Mouse (Mus musculus) myocyte (in vitro differentiated cells): ENCODE measurements around the gene 4930451I11Rik. TPM values are rescaled to one million over a fixed set of nuclear protein-coding genes. Genes with fewer than 3 reads are reported as not detected.

Experiments used
- H3K27me3 ChIP-seq: one replicate; pipeline ENCODE4 v1.6.1; 2011; ENCODE audit not compliant: control insufficient read depth, insufficient read depth, insufficient read length
- H3K36me3 ChIP-seq: one replicate; pipeline ENCODE4 v1.6.1; 2011; ENCODE audit not compliant: control insufficient read depth, insufficient read depth
- H3K4me2 ChIP-seq: one replicate; pipeline ENCODE4 v1.6.1; 2011; ENCODE audit warnings: low read depth, control low read depth
- H3K4me3 ChIP-seq: one replicate; pipeline ENCODE4 v1.5.1; 2011; ENCODE audit warnings: mild to moderate bottlenecking, control low read depth, moderate library complexity
- H3K79me2 ChIP-seq: one replicate; pipeline ENCODE4 v1.6.1; 2011; ENCODE audit not compliant: control insufficient read depth, insufficient read depth
- H3ac ChIP-seq: one replicate; pipeline ENCODE4 v1.6.1; 2011; ENCODE audit not compliant: control insufficient read depth, insufficient read length
- CEBPB ChIP-seq: IDR thresholded peaks from 2 replicates; pipeline ENCODE4 v1.6.1; 2011; ENCODE audit warnings: mild to moderate bottlenecking, moderate library complexity; ENCODE audit not compliant: poor library complexity, insufficient read depth, severe bottlenecking
- E2F4 ChIP-seq: IDR thresholded peaks from one replicate; pipeline ENCODE4 v1.6.1; 2011; ENCODE audit warnings: mild to moderate bottlenecking, control low read depth, moderate library complexity; ENCODE audit not compliant: insufficient read depth
- MAX ChIP-seq: IDR thresholded peaks from one replicate; pipeline ENCODE4 v1.6.1; 2011; ENCODE audit warnings: low read depth, mild to moderate bottlenecking, control low read depth
- MYOD1 ChIP-seq, 3 experiments: IDR thresholded peaks; one replicate each; pipeline ENCODE4 v1.6.1; 2011; ENCODE audit warnings: control low read depth in 2 of 3, low read depth in 2 of 3, mild to moderate bottlenecking in 2 of 3, moderate library complexity in 1 of 3; ENCODE audit not compliant: insufficient read length in 2 of 3, control insufficient read depth in 1 of 3
- MYOG ChIP-seq, 3 experiments: IDR thresholded peaks; one replicate each; pipeline ENCODE4 v1.6.1; 2011; ENCODE audit warnings: control low read depth in 2 of 3, low read depth in 2 of 3, mild to moderate bottlenecking in 2 of 3; ENCODE audit not compliant: insufficient read length in 2 of 3, control insufficient read depth in 1 of 3, insufficient read depth in 1 of 3
- POLR2A ChIP-seq: IDR thresholded peaks from one replicate; pipeline ENCODE4 v1.6.1; 2011; ENCODE audit warnings: low read depth, mild to moderate bottlenecking, control low read depth, moderate library complexity; ENCODE audit not compliant: insufficient read length
- POLR2AphosphoS2 ChIP-seq: IDR thresholded peaks from one replicate; pipeline ENCODE4 v1.6.1; 2011; ENCODE audit warnings: low read depth, control low read depth; ENCODE audit not compliant: insufficient read length
- REST ChIP-seq: IDR thresholded peaks from one replicate; pipeline ENCODE4 v1.6.1; 2011; ENCODE audit warnings: mild to moderate bottlenecking, control low read depth, moderate library complexity; ENCODE audit not compliant: insufficient read depth, insufficient read length
- SRF ChIP-seq: IDR thresholded peaks from one replicate; pipeline ENCODE4 v1.6.1; 2011; ENCODE audit warnings: low read depth; ENCODE audit not compliant: control insufficient read depth, insufficient read length
- TCF12 ChIP-seq: IDR thresholded peaks from one replicate; pipeline ENCODE4 v1.6.1; 2011; ENCODE audit warnings: mild to moderate bottlenecking, control low read depth; ENCODE audit not compliant: poor library complexity, insufficient read depth, severe bottlenecking
- TCF3 ChIP-seq: IDR thresholded peaks from one replicate; pipeline ENCODE4 v1.6.1; 2011; ENCODE audit warnings: low read depth, control low read depth; ENCODE audit not compliant: insufficient read length
- USF1 ChIP-seq: IDR thresholded peaks from one replicate; pipeline ENCODE4 v1.6.1; 2011; ENCODE audit warnings: low read depth, mild to moderate bottlenecking, control low read depth, moderate library complexity
- polyA plus RNA-seq: library from polyadenylated mRNA; unstranded; fragments of >200 nt; fragmentation: generic; extraction: Trizol; gene quantifications from one replicate; pipeline ENCODE4 v1.2.1, GENCODE M21; 2012; ENCODE audit warnings: missing spikeins

4930451I11Rik gene
- polyA plus RNA-seq, 1 experiment, result not detected

DNA sequence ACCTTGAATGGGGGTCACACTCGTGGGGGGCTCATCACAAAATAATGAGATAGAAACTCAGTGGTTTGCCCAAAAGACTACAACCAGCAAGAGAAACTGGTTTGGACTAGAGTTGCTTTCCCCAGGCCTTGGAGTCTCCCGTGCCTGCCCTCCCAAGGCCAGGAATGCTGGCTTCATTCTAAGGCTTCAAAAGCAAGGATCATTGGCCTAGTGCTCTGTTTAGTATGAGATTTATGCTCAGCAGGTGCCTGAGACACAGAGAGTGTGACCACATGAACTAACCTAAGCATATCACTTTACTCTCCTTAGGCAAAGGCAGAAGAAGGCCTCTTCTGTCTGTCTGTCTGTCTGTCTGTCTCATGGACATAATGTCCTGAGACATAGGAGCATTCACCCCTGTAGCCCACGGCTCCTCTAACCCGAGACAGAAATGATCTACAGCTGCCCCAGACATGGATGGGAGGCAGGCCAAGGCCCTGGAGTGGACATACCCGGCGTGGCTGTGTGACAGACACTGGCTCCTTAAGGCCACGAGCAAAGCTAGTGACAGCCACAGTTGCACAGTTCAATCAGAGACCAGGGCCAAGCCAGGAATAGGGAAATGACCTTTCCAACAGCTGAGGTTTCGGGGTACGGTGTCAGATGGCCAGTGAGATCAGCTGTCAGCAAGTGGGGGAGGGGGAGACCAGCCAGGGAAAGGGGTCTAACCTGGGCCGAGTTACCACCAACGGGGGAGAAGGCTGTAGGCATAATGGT, 29.1 kb downstream of the 4930451I11Rik start:
- Histone ChIP-seq H3K79me2 (peaks cover 16% of the 10 kb centered on the region), H3K27me3 (no peaks in the 10 kb centered on the region), H3K4me3 (no peak overlapping the region), H3ac (no peak overlapping the region), H3K4me2 (peak overlapping the region; percentile 87), H3K36me3 (no peaks in the 10 kb centered on the region)
- TF ChIP-seq TCF12 (peak; percentile 84), TCF3 (peak; percentile 67), REST (no peak), POLR2A (no peak), MYOG (IDR thresholded peaks at IDR 0.05; ENCODE audit: control insufficient read depth in 1 of 3, insufficient read depth in 1 of 3, insufficient read length in 2 of 3, low read depth in 2 of 3) (peak; percentile 79 to 95 (median 85)), E2F4 (no peak), CEBPB (no peak), POLR2AphosphoS2 (peak; percentile 17), MYOD1 (IDR thresholded peaks at IDR 0.05; ENCODE audit: control insufficient read depth in 1 of 3, insufficient read length in 2 of 3, low read depth in 2 of 3) (peak; percentile 87 to 98 (median 93)), MAX (no peak), USF1 (no peak)

DNA sequence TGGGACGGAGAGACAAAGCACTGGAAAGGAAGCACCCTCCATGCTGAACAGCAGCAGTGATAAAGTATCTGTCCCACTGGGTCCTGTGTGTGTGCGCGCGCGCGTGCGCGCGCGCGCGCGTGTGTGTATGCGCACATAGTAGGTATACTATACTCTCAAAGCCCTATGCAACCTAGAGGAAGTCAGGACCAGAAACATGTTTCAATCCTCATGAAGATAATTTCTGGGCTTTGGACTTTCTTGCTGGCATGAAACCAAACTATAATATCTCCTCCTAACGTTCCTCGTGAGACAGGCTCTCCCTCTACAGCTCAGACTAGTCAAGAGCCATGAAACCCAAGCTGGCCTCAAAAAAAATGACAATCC, 30.4 kb downstream of the 4930451I11Rik start:
- H3ac ChIP-seq, result no peak overlapping the region
- H3K36me3 ChIP-seq, result peaks cover 10% of the 10 kb centered on the region
- TF ChIP-seq POLR2A (no peak), E2F4 (no peak), MYOD1 (IDR thresholded peaks at IDR 0.05; ENCODE audit: control insufficient read depth in 1 of 3, insufficient read length in 2 of 3, low read depth in 2 of 3) (no peak), MAX (no peak), CEBPB (no peak), POLR2AphosphoS2 (no peak), REST (no peak), USF1 (no peak), TCF12 (no peak), MYOG (IDR thresholded peaks at IDR 0.05; ENCODE audit: control insufficient read depth in 1 of 3, insufficient read depth in 1 of 3, insufficient read length in 2 of 3, low read depth in 2 of 3) (no peak), SRF (no peak)
- no peak overlapping the region for H3K4me3 ChIP-seq
- no peaks in the 10 kb centered on the region for H3K27me3 ChIP-seq
- peak overlapping the region; percentile 87 for H3K4me2 ChIP-seq
- H3K79me2 ChIP-seq, result peaks cover 28% of the 10 kb centered on the region

DNA sequence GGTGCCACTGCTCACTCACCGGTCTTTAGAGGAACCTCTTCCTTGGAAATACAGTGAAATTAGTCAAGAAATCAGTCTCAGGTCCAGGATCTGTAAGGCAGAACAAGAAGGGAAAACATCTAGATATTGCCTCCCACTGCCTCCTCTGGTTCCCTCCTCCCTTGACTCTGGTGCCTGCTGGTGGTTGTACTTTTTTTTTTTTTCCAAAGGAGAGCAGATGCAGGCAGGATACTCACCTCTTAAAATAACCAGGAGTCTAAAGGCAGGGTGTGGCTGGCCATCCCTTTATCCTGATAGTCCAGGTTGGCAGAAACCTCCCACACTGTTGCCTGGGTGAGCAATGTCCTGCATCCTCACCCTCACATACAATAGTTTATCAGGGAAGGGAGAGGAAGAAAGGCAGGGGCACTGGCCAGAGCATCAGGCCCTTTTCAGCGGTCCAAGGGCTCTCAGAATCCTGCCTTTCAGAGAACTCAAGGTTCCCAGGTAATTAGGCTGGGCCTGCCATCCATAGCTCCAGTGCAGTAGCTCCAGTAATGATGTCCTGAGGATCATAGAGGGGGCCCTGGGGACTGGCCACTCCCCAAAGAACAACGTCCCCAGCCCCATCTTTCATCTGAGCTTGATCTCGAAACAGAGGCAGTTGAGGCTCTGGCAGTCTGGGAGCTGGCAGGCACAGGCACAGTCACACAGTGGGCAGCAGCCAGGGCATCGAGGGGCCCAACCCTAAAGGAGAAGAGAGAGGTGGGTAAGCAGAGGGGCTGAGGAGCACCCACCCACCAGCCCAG, 31.0 kb downstream of the 4930451I11Rik start:
- TF ChIP-seq E2F4 (no peak), TCF3 (no peak), MYOD1 (IDR thresholded peaks at IDR 0.05; ENCODE audit: control insufficient read depth in 1 of 3, insufficient read length in 2 of 3, low read depth in 2 of 3) (peak in 1 of 3 experiments; percentile 7)

DNA sequence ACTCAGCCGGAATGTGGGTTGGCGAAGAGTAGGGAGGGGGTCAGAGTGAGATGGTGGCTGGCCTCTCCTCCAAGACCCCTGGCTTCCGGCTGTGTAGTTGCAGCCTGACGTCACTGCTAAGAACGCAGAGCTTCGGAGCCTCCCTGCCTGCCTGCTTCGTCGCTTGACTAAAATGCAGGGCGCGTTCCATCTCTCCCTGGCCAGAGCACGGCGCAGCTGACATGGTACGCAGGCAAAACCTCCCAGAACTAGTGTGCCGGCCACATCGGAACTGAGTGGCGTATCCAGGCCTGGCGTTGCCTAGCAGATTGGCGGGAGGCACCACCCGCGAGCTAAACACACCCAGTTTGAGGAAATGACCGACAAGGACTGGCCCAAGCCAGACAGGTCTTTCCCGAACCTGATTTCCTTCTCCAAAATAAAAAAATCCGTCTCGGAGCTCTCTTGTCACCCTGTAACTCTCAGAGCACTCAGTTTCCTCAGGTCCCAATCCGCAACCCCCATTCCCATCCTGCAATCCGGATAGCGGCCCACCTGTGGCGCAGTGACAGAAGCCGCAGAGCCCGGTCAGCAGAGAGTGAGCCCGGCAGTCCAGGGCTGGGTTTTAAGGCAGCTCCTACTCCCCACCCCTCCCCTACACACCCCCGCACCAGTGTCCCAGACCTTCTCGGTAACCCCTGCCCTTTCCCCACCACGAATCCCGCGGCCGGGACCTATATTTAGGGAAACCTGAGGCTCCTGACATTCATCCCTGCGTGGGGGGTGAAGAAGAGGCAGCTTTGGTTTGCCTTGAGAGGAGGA, 31.8 kb downstream of the 4930451I11Rik start:
- Histone ChIP-seq H3K4me3 (peak overlapping the region; percentile 89), H3ac (peak overlapping the region; percentile 64), H3K27me3 (no peaks in the 10 kb centered on the region), H3K79me2 (peaks cover 28% of the 10 kb centered on the region), H3K4me2 (peak overlapping the region; percentile 87), H3K36me3 (peaks cover 23% of the 10 kb centered on the region)
- TF ChIP-seq POLR2A (peak; percentile 75), POLR2AphosphoS2 (peak; percentile 81), TCF12 (no peak), CEBPB (no peak), MYOD1 (IDR thresholded peaks at IDR 0.05; ENCODE audit: control insufficient read depth in 1 of 3, insufficient read length in 2 of 3, low read depth in 2 of 3) (peak in 1 of 3 experiments; percentile 41), MYOG (IDR thresholded peaks at IDR 0.05; ENCODE audit: control insufficient read depth in 1 of 3, insufficient read depth in 1 of 3, insufficient read length in 2 of 3, low read depth in 2 of 3) (peak in 1 of 3 experiments; percentile 55)

More for the DNA sequence above, 31.0 kb downstream of the 4930451I11Rik start:
- H3K79me2 ChIP-seq, result peaks cover 28% of the 10 kb centered on the region
- peak overlapping the region; percentile 89 for H3K4me3 ChIP-seq
- H3K27me3 ChIP-seq, result no peaks in the 10 kb centered on the region
- H3ac ChIP-seq, result peak overlapping the region; percentile 64
- peaks cover 16% of the 10 kb centered on the region for H3K36me3 ChIP-seq
- peak overlapping the region; percentile 87 for H3K4me2 ChIP-seq
